Mouse (Mus musculus): ENCODE results near the gene Tsc2.

Tsc2 gene

DNA sequence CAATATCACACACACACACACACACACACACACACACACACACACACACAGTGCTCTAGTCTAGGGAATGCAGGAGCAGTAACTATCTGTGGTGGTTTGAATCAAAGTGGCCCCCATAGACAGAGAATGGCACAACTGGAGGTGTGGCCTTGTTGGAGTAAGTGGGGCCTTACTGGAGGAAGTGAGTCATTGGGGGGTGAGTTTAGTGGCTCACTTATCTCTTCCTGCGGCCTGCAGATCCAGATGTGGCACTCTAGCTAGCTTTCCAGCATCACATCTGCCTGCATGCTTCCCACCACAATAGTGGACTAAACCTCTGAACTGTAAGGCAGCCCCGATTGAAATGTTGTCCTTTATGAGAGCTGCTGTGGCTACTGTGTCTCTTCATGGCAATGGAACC, 21.7 kb downstream of the Tsc2 start:
- DNase-seq (ENCODE audit: inconsistent ontology term): no peak

DNA sequence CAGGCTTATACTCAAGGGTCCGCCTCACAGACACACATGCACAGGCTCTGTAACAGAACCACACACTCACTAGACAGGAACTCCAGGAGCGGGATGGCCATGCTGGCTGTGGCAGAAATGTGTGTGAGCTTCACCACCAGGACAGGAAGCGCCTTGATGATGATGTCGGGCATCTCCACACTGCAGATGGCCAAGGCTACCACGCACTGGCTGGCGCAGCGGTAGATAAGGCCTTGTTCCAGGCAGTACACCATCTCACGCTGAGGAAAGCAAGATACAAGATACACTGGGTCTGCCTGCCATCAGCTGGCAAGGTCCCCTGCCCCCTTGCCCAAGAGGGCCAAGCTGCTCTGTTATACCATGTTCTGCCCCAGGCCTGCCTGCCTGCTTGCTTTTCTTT, 23.6 kb downstream of the Tsc2 start:
- DNase-seq (ENCODE audit: inconsistent ontology term): no peak

GRCm38 (mm10) chr17:24608370-24608769, 24.1 kb downstream of the Tsc2 start:
- no peak for DNase-seq (ENCODE audit: inconsistent ontology term)

DNA sequence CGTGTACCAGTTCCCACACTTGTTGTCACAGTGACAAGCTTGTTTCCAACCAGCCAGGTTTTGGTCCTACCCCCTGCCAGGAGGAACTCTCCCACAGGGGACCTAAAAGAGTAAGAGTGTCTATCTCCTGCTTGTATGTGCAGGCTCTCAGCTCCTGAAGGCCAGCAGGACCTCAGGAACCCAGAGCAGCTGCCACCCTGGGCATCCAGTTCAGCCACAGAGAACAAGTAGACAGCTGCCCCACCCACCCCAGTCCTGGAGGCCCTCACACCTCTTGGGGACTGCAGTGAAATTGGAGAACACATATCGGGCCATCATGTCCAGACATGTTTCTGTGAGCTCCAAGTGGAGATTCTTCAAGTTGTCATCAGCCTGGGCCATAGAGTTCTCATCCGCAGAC, 27.9 kb downstream of the Tsc2 start:
- no peak for DNase-seq (ENCODE audit: inconsistent ontology term)

GRCm38 (mm10) chr17:24603961-24604360, 28.5 kb downstream of the Tsc2 start:
- DNase-seq (ENCODE audit: inconsistent ontology term): no peak

GRCm38 (mm10) chr17:24600502-24600901, 31.9 kb downstream of the Tsc2 start:
- DNase-seq (ENCODE audit: inconsistent ontology term): no peak

DNA sequence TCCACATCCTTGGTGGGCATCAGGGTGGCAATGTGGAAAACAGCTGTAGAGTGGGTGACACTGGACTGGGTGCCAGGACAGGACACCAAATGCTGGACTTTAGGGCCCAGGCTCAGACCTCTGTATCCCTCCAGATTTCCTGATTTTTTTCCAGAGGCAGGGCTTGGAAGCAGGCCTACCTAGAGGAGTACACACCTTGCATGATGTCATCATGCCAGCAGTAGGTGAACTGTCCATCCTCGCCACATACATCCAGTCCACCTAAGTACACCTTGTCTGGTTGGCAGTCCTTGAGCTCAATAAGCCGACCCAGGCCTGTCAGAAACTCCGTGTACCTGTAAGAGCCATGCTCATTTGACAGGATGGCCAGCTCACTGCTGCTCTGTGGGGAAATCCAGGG, 34.4 kb downstream of the Tsc2 start:
- DNase-seq (ENCODE audit: inconsistent ontology term): no peak

DNA sequence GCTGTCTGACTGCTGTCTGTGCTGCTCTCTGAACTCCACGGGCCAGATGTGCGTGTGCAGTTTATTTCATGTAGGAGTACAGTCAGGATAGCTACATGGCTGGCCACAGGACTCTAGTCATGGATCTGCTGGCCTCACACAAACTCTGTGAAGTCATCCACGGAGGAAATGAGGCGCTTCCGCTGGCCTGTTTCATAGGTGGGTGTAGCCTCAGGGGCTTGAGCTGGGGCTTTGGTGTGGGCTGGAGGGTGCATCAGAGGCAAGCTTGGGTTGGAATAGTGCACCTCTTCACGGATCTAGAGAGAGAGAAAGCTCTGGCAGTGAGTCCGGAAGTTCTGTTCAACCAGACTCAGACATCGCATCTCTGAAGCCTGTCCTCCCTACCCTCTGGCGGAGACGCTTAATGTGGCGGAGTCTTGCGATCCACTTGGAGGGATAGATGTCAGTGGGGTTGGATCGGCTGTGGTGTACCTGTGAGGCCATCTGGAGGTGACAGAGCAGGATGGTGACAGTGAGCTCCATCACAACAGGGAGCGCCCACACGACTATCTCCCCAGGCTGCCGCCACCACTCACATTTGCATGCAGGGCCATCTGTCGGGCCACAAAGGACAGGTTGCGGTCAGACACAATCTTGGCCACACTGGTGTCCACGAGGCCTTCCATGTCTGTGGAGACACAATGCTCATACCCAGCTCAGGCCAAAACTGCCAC, 35.8 kb downstream of the Tsc2 start:
- DNase-seq (ENCODE audit: inconsistent ontology term): no peak

GRCm38 (mm10) chr17:24596073-24596466, 36.4 kb downstream of the Tsc2 start:
- DNase-seq (ENCODE audit: inconsistent ontology term): no peak

DNA sequence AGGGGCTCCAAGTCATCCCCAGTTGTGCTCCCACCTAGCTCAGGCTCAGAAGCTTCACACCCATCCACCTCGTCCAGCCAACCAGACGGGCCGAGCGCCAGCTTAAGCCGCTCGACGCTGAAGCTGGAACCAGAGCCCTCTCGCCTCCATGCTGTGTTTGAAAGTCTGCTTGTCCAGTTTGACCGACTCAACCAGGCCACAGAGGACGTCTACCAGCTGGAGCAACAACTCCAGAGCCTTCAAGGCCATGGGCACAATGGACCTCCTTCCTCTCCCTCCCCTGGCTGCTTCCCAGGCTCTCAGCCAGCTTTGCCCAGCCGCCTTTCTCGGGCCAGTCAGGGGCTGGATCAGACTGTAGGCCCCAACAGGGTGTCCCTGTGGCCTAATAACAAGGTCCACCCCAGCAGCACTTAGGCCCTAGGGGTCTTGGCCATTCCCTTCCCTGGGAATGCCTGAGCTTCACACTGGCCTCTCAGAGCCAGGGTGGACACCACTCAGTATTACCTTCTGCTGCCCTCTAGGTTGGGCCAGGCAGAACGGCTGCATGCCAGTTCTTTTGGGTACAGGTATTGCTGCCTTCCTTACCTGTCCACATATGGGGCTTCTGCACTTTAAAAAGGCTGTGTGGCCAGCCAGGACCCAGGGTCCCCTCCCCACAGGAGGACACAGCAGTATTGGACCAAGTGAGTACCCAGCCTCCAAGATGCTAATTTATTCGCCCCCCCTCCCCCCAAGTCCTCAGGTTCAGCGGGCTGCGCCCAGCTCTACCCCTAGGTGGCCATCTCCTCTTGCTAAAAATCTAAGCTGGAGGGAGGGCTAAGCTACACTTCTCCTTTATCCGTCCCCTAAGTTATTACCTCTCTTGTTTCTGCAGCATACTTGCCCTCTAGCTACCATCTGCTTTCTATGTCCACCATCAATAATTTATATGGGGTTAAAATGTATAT, 37.0 kb downstream of the Tsc2 start:
- DNase-seq (ENCODE audit: inconsistent ontology term): peak; percentile 28

DNA sequence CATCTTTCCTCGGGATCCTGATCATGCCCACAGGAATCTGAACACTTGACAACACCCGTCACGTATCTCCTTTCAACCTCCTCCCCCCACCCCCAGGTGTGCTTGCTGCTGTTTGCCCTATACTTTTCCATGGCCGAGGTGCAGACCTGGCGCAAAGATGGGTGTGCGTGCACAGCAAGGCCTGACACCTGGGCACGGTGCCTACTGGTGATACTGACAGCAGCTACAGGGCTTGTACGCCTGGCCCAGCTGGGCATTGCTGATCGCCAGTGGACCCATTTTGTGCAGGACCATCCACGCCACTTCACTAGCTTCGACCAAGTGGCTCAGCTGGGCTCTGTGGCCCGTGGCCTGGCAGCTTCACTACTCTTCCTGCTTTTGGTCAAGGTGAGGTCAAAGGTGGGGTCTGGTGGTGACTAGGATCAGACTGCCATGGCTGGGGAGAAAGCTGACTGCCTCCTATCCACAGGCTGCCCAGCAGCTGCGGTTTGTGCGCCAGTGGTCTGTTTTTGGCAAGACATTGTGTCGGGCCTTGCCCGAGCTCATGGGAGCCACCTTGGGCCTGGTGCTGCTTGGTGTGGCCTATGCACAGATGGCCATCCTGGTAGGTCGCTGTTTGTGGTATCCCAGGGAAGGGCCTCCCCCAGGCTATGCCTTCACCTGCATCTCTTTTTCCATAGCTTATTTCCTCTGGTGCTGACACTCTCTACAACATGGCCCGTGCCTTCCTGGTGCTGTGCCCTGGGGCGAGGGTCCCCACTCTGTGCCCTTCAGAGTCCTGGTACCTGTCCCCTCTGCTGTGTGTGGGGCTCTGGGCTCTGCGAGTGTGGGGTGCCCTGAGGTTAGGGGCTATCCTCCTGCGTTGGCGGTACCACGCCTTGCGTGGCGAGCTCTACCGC, 38.2 kb downstream of the Tsc2 start:
- DNase-seq (ENCODE audit: inconsistent ontology term): no peak

DNA sequence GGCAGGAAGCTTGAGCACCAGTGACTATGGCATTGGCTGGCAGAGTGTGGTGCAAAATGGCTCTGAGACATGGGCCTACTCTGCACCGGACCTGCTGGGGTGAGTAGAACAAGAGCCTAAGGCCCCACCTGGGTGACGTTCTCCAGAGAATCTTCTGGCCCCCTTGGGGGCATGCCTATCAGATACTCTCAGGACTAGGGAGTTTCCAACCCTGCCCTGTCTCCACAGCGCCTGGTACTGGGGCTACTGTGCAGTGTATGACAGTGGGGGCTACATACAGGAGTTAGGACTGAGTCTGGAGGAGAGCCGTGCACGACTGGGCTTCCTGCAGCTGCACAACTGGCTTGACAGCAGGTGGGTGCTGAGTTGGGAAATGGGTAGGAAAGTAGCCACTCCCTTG, 39.2 kb downstream of the Tsc2 start:
- no peak for DNase-seq (ENCODE audit: inconsistent ontology term)

- no peak for DNase-seq (ENCODE audit: inconsistent ontology term)
Measured at GRCm38 (mm10) chr17:24591695-24592094, 40.7 kb downstream of the Tsc2 start.

- no peak for DNase-seq (ENCODE audit: inconsistent ontology term)
Measured at GRCm38 (mm10) chr17:24590943-24591342, 41.5 kb downstream of the Tsc2 start.

DNA sequence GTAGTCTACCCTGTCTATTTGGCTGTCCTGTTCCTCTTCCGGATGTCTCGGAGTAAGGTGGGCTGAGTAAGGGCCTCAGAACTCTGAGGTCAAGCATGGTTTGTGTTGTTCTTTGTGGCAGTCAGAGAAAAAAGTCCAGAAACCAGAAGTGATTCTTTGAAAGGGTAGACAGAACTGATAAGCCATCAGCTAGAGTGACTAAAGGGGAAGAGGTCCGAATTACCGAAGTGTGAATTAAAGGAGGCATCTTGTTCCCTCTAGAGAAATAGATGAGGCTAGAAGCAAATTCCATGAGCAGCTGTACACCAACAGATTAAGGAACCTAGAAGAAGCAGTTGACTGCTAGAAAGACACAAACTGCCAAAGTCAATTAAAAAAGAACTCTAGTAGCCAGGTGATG, 45.9 kb downstream of the Tsc2 start:
- DNase-seq (ENCODE audit: inconsistent ontology term): no peak

GRCm38 (mm10) chr17:24584520-24584919, 47.9 kb downstream of the Tsc2 start:
- DNase-seq (ENCODE audit: inconsistent ontology term): no peak

DNA sequence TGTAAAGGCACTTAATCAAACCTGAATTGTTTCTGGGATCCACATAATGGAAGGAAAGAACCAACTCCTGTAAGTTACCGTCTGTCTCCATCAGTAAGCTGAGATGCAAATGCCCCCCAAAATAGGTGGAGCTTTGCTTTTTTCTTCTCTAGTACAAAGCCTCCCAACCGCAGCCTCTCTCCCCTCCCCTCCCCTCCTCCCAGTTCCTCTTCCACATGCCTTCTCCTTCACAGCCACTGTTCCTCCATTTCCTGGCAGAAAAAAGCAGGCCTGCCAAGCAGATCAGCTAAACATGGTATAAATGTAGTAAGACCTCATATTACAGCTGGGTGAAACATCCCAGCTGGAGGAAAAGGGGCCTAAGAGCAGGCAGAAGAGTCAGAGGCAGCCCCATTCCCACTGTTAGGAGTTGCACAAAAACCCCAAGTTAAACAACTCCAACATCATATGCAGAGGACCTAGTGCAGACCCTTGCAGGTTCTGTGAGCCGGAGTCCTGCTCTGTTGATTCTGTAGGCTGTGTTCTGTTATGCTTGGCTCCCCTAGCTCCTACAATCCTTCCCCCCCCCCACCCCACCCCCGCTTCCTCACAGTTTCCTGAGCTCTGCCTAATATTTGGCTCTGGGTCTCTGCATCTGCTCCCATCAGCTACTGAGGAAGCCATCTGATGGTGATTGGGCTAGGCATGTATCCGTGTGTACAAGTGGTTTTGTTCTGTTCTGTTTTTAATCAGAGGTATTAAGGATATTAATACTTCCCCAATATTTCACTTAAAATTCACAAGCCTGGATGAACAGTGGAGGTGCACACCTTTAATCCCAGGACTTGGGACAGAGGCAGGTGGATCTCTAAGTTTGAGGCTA, 48.6 kb downstream of the Tsc2 start:
- peak; percentile 9 for DNase-seq (ENCODE audit: inconsistent ontology term)

GRCm38 (mm10) chr17:24580287-24580686, 52.1 kb downstream of the Tsc2 start:
- DNase-seq (ENCODE audit: inconsistent ontology term): peak; percentile 25

- no peak for DNase-seq (ENCODE audit: inconsistent ontology term)
Measured at GRCm38 (mm10) chr17:24579532-24579931, 52.9 kb downstream of the Tsc2 start.

DNA sequence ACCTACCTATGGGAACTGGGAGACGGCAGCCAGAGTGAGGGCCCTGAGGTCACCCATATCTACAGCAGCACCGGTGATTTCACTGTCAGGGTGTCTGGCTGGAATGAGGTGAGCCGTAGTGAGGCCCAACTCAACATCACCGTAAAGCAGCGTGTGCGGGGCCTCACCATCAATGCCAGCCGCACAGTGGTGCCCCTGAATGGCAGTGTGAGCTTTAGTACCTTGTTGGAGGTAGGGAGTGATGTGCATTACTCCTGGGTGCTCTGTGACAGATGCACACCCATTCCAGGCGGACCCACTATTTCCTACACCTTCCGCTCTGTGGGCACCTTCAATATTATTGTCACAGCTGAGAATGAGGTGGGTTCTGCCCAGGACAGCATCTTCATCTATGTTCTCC, 58.6 kb downstream of the Tsc2 start:
- no peak for DNase-seq (ENCODE audit: inconsistent ontology term)

DNA sequence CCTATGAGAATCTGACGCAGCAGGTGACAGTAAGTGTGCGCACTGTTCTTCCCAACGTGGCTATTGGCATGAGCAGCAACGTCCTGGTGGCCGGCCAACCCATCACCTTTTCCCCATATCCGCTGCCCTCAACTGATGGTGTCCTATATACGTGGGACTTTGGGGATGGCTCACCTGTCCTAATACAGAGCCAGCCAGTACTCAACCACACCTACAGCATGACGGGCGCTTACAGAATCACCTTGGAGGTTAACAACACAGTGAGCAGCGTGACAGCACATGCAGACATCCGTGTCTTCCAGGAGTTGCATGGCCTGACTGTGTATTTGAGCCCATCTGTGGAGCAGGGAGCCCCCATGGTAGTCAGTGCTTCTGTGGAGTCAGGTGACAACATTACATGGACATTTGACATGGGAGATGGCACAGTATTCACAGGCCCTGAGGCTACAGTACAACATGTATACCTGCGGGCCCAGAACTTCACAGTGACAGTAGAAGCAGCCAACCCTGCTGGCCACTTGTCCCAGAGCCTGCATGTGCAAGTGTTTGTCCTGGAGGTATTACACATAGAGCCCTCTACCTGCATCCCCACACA, 59.7 kb downstream of the Tsc2 start:
- no peak for DNase-seq (ENCODE audit: inconsistent ontology term)
